Mouse (Mus musculus): ENCODE data around the gene Scp2.

Gene Scp2

GRCm38 (mm10) chr4:108057247-108057646, 87.6 kb downstream of the Scp2 start:
- no peak for DNase-seq

GRCm38 (mm10) chr4:108055873-108056272, 88.9 kb downstream of the Scp2 start:
- DNase-seq = no peak

GRCm38 (mm10) chr4:108052673-108053072, 92.1 kb downstream of the Scp2 start:
- DNase-seq = no peak

- DNase-seq = no peak
These were observed 93.0 kb downstream of the Scp2 start for GRCm38 (mm10) chr4:108051687-108052274.

- no peak for DNase-seq
These were observed 98.7 kb downstream of the Scp2 start for GRCm38 (mm10) chr4:108046136-108046535.

GRCm38 (mm10) chr4:108045136-108046107, 99.4 kb downstream of the Scp2 start:
- no peak for DNase-seq

- DNase-seq = no peak
These were observed 107.8 kb downstream of the Scp2 start for GRCm38 (mm10) chr4:108037027-108037426.

GRCm38 (mm10) chr4:108033041-108033764, 111.6 kb downstream of the Scp2 start:
- DNase-seq = no peak

GRCm38 (mm10) chr4:108032352-108032849, 112.4 kb downstream of the Scp2 start:
- DNase-seq = no peak

- DNase-seq = peak; percentile 8 to 16
These were observed 113.1 kb downstream of the Scp2 start for GRCm38 (mm10) chr4:108031502-108032351.

GRCm38 (mm10) chr4:108030888-108031501, 113.8 kb downstream of the Scp2 start:
- DNase-seq = peak in 1 of 2 experiments; percentile 26

GRCm38 (mm10) chr4:108026193-108026592, 118.6 kb downstream of the Scp2 start:
- no peak for DNase-seq

- no peak for DNase-seq
These were observed 119.5 kb downstream of the Scp2 start for GRCm38 (mm10) chr4:108025269-108025668.

- DNase-seq = no peak
These were observed 120.2 kb downstream of the Scp2 start for GRCm38 (mm10) chr4:108024641-108025040.

- no peak for DNase-seq
These were observed 121.6 kb downstream of the Scp2 start for GRCm38 (mm10) chr4:108023186-108023585.

- no peak for DNase-seq
These were observed 124.6 kb downstream of the Scp2 start for GRCm38 (mm10) chr4:108020178-108020577.

- DNase-seq = no peak
These were observed 125.6 kb downstream of the Scp2 start for GRCm38 (mm10) chr4:108018961-108019921.

- DNase-seq = peak; percentile 13 to 52
These were observed 126.4 kb downstream of the Scp2 start for GRCm38 (mm10) chr4:108018241-108018923.

- no peak for DNase-seq
These were observed 127.0 kb downstream of the Scp2 start for GRCm38 (mm10) chr4:108017839-108018238.

GRCm38 (mm10) chr4:108016321-108016720, 128.5 kb downstream of the Scp2 start:
- no peak for DNase-seq
